Mouse (Mus musculus) granulocyte monocyte progenitor cell, adult 5-6 weeks (primary cell): ENCODE measurements around the gene Urod. TPM values are rescaled to one million over a fixed set of nuclear protein-coding genes. Genes with fewer than 3 reads are reported as not detected.

Experiments used
- ATAC-seq: replicated peaks from 2 replicates; pipeline ENCODE4 v1.8.0; 2016; ENCODE audit warnings: mild to moderate bottlenecking, moderate TSS enrichment, inconsistent platforms; ENCODE audit not compliant: poor library complexity, severe bottlenecking
- total RNA-seq, 2 experiments: library from RNA; stranded (forward) in 1 of 2; stranded (reverse) in 1 of 2; fragments of 200-712, 200-1000 nt in 1 of 2; fragments of >200 nt in 1 of 2; fragmentation: Nextera tagmentation in 1 of 2; gene quantifications; 2 replicates each; pipeline ENCODE4 v1.2.3; 2014 to 2017

The Urod gene
- total RNA-seq (2014; fragmentation: Nextera tagmentation) (47.7 and 89.1 TPM in 2 replicates), total RNA-seq (2017) (40.2 and 57.8 TPM in 2 replicates)

DNA sequence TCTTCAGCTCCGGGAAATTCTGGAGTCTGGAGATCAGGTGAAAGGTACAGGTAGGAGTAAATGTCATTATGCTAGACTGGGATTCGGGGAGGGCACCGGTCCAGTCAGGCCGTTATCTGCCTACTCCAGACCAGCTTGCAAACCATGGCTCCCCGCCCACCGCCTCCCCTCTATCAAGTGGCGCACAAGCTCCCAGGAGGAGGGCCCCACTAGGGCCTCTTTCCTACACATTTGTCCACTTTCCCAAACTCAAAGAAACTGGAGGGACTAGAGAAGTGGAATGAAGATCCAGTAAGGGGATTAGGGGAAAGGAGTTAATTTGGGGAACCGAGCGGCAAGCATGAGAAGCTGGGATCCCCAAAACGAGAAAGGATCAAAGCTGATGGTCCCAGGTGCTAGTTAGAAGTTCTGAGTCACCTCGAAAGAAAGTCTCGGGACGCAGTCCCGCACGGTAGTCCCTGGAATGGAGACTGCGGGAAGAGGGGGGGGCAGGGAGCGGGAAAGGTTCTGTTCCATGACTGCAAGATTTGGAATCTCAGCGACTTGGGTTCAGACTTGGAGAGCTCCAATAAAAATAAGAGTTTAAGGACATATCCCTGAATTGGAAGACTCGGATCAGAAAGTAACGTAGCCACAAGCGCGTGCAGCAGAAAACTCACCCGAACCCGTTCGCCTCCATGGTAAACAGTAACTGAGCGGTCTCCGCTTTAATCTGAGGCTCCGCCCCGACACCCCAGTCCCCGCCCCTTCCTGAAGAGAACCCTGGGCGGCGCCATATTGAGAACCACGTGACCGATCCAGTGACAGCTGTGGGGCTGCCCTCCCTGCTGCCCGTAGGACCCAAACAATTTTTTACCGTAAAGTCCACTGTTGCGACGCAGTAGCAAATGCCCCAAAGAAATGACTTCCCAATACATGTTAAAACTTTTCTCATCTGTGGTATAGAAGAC lies at the start of gene Urod:
Gene Urod, minus strand, starts transcription at position 742 of the 950 bp plus-strand sequence.
- ATAC-seq: peak; percentile 81

GRCm38 (mm10) chr4:117041283-117041721 lies 47.1 kb upstream of the Urod start:
- ATAC-seq: peak; percentile 99

- ATAC-seq: no peak
Measured at GRCm38 (mm10) chr4:117040791-117041190, 46.6 kb upstream of the Urod start.

DNA sequence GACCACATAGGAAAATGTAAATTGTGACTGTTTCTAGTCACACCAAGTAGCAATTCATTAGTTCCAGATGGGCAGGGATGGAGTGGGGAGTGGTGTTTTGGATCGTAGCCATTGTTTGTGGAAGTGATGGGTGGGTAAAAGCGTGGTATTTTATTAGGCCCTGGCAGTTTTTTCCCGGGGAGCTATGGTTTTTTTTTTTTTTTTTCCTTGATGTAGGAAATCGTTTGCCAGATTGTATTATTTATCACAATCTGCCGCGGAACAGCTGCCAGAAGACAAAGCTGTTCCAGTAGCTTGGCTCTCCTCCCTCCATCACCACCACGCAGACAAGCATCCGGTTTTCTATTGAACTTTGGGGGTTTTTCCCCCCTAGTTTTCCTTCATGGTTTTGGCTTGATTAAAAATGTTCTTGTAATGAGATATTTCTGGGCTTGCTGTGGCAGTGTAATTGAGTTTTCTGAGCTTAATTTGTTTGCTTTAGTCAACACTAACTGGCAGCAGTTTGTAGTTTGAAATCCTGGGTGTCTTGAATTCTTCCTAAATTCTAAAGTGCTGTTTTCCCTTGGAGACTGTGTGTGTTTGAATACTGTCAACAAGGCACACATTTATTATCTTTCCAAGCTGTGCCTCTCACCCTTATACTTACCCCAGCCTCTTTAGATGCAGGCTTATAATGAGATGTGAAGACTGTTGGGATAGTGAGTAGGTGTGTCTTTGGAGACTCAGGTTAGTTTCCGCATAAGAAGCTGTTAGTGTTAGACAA lies 45.9 kb upstream of the Urod start:
- no peak for ATAC-seq

DNA sequence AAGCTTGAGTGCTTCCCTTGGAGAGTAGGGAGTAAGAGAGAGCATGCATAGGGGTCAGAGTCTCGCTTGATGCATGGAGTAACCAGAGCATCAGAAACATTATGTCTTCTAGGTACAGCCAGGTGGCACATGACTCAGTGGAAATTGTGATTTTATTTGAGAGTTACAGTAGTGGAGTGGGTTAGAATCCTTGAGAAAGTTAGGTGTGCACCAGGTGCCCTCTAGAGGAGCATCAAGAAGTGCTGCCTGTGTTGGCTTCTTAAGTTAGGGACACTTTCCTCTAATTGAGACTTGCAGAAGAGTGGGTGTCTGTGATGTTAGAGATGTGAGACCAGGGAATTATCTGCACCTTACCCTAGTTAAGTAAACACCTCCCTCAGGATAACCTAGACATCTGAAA lies 36.9 kb upstream of the Urod start:
- no peak for ATAC-seq

DNA sequence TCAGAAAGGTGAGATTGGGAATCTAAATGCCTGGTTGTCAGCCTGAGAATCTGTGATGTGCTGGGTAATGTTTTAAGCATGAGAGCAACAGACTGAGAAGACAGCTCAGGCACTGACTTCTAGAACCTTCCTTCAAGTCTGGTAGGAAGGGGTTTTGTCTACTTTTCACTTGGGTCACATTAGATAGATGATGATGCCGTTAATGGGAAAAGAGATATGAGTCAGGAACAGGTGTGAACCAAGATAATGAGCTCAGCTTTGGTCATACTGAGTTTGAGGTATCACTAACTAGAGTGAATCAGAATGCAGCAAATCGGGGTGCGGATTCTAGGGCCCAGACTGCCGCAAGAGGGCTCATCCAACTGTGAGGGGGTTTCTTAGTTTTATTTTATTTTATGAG lies 29.3 kb upstream of the Urod start:
- no peak for ATAC-seq

GRCm38 (mm10) chr4:117019206-117020134 lies 25.3 kb upstream of the Urod start, which contains the start of gene Eif2b3:
Eif2b3 (plus strand) TSS chr4:117019402.
- ATAC-seq: peak; percentile 99

GRCm38 (mm10) chr4:117018327-117018726 lies 24.1 kb upstream of the Urod start:
- ATAC-seq: no peak

DNA sequence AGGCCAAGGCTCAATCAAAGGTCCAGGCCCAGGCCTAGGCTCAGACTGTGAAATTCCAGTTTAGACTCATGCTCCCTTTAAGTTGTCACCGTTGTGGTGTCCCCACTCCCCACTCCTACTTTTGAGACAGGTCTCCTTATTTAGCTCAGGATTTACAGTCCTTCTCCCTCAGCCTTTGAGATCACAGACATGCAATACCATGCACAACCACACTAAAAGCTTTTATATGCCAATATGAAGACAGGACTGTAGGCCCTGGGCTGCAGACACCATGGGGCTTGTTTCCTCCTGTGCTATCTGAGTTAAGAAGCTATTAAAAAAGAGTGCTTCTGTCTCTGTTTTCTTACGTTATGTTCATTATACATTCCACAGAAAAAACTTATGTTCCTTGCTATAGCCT lies 23.5 kb upstream of the Urod start:
- ATAC-seq: 0 out of 2 replicates have a peak, but pooled peaks have one; percentile 31

DNA sequence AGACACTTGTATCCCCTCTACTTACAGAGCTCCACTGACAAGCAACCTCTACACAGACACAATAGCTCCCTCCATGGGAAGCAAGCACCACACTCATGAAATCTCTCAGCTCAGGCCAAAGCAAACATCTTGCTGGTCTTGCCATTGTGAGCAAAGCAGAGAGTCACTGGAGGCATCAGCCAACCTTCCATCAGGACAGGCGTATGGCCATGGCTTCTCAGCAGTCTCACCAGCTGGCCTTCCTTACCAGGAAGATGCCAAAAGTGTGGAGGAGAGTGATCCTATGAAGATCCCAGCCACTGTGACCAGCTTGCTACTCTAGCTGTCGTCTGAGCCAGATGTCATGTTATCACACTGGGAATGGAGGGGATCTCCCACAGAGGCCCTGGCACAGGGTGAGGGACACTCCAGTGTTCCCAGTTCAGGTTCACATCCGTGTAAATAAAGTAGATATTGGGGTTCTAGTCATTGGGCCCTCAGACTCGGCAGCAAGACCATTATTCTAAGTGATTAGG lies 20.7 kb upstream of the Urod start:
- no peak for ATAC-seq

DNA sequence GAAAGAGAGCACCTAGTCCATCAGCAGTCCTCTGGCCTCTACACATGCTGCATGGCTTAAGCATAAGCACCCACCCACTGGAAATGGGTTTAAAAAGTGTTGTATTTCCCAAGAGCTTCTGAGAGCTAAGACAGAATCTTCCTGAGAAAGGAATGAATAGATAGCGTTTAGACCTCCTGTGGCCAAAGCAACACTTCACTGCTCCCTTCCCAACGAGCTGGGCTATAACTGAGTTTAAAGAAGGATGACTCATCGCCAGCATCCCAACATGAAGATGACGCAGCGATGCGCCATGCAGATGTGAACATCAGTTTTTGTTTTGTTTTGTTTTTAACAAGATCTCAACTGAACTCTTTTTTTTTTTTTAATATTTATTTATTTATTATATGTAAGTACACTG lies 19.4 kb upstream of the Urod start:
- no peak for ATAC-seq

DNA sequence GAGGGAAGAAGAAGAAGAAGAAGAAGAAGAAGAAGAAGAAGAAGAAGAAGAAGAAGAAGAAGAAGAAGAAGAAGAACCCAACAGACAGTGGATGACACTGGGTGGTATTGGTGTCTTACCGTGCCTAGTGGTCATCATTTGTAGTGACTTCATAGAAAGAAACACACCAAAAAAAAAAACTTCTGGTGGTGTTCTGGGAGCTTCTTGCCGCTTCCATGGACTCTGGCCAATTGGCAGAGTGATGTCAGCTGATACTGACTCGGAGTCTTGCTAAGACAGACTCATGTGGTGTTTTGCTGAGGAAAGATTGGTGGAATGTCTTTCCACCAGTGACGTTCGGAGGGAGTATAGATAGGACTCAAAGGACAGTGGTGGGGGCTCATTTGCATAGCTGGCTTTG lies 16.0 kb upstream of the Urod start:
- ATAC-seq: no peak

DNA sequence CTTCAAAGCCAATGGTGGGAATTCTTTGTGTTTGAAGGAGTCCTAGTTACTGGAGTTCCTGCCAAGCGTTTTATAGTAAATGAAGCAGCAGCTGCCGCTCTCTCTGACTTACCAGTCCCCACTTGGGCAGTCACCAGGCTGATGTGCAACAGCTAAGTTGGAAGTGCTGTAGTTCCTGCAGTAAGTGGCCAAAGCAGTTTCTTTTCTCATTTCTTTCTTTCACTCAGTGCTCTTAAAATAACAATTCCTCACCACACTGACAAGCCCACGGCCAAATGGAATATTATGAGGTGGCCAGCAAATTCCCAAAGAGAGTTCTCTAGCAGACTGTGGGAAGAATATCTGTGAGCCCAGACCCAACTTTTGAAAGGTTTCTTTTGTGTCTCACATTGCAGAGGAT lies 12.8 kb upstream of the Urod start:
- no peak for ATAC-seq

- ATAC-seq: no peak
Measured at GRCm38 (mm10) chr4:117005611-117006400, 11.6 kb upstream of the Urod start.

GRCm38 (mm10) chr4:117004649-117005048 lies 10.4 kb upstream of the Urod start:
- no peak for ATAC-seq

DNA sequence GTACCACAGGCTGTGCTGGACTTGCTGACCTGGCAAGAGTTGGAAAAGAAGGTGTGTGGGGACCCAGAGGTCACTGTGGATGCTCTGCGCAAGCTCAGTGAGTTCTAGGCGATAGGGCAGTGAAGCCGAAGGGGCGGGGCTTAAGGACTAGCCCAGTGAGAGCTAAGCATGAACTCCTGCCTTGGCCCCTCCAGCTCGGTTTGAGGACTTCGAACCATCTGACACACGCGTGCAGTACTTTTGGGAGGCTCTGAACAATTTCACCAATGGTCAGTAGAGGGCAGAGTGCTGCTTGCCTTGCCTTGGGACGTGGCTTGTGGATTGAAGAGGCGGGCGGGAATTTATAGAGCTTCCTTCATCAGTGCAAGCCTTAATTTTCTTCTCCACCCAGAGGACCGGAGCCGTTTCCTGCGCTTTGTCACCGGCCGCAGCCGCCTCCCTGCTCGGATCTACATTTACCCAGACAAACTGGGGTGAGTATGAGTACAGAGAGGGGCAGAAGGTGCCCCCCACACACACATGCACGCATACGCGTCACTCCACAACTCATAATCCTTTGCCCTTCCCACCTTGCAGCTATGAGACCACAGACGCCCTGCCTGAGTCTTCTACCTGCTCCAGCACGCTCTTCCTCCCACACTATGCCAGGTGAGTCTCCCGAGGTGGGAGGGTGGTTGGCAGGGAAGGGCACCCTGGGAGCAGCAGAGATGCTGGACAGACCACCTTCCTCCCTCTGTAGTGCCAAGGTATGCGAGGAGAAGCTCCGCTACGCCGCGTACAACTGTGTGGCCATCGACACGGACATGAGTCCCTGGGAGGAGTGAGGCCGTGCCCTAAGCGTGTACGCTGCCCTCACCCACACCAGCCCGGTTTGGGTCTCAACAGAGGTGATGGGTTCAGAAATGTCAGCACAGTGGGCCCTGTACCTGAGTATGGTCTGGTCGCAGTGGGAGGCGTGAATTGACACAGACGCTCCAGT lies 8.6 kb upstream of the Urod start:
- ATAC-seq: peak; percentile 64; the same call in 1 of the 2 replicates

GRCm38 (mm10) chr4:117001957-117002356 lies 7.7 kb upstream of the Urod start:
- ATAC-seq: no peak
